ENCODE assay signal across 25 mouse cellular contexts in genomic region chr9:64475942-64476341, GRCm38 (mm10).
A peak's percentile ranks its signal among the peaks of the same experiment; 100 is the strongest.
DNase-seq lines count a peak whose midpoint lies in the region; ATAC-seq and TF ChIP-seq lines count a peak whose summit lies in the region.
"Had no signal": no experiment of that assay in that cellular context is flagged by ENCODE, and none has a peak within 500 bp of the region (broad histone marks: within the 10 kb centered on the region; RNA-seq: fewer than 3 reads in every experiment).

No protein-coding gene starts in this region.

- no peak overlapping the region for H3K27ac ChIP-seq in forebrain, embryonic 14.5 days (ENCODE audit: low read depth, low read length)
- no peak overlapping the region for H3K27ac ChIP-seq in forebrain, embryonic 10.5 days
- H3K27ac ChIP-seq in midbrain, embryonic 13.5 days, result peak overlapping the region; percentile 11; the same call in 1 of the 2 replicates
- no peak overlapping the region for H3K27ac ChIP-seq in midbrain, embryonic 10.5 days (replicated peaks)
- no peak overlapping the region for H3K27ac ChIP-seq in midbrain, embryonic 15.5 days
- H3K27ac ChIP-seq: embryonic facial prominence, embryonic 13.5 days; heart, embryonic 13.5 days; left cerebral cortex, adult 2 months; limb, embryonic 13.5 days; lung, embryonic 15.5 days; midbrain, embryonic 12.5 days had no signal

- DNase-seq in forebrain, embryonic 14.5 days (ENCODE audit: low spot score), result peak; percentile 48
- no peak for DNase-seq in forebrain, embryonic 10.5 days (ENCODE audit: extremely low spot score, low spot score)
- DNase-seq in midbrain, embryonic 10.5 days (ENCODE audit: low spot score), result no peak
- peak; percentile 79 for DNase-seq in brain, embryonic 14.5 days (ENCODE audit: low read depth)
- DNase-seq in embryo, embryonic 11 days, result no peak
- DNase-seq: adrenal gland, postnatal 10 days; cerebellum, adult 11-12 months; cerebellum, adult 9-11 months; gastrocnemius, postnatal 10 days; heart, postnatal 10 days; kidney, adult 11 months; kidney, postnatal 14 days; thymus, adult 2 months; thymus, postnatal 36 days had no signal

- TF ChIP-seq CTCF in brain, embryonic 14.5 days (IDR thresholded peaks at IDR 0.05; ENCODE audit: borderline replicate concordance, extremely low read depth, insufficient read depth, insufficient read length), result no peak

- H3K4me2 ChIP-seq in forebrain, embryonic 14.5 days (ENCODE audit: low read length), result no peak overlapping the region
- H3K4me2 ChIP-seq in midbrain, embryonic 13.5 days (replicated peaks), result no peak overlapping the region
- no peak overlapping the region for H3K4me2 ChIP-seq in midbrain, embryonic 15.5 days
- H3K4me2 ChIP-seq: embryonic facial prominence, embryonic 13.5 days; heart, embryonic 13.5 days; limb, embryonic 13.5 days; liver, embryonic 11.5 days; lung, embryonic 15.5 days; midbrain, embryonic 12.5 days had no signal

- H3K27me3 ChIP-seq in forebrain, embryonic 14.5 days (replicated peaks; ENCODE audit: control insufficient read depth, insufficient read depth, low read length), result peaks cover 3% of the 10 kb centered on the region
- peaks cover 72% of the 10 kb centered on the region for H3K27me3 ChIP-seq in forebrain, embryonic 10.5 days (ENCODE audit: poor library complexity, severe bottlenecking)
- H3K27me3 ChIP-seq in midbrain, embryonic 13.5 days, result no peaks in the 10 kb centered on the region
- H3K27me3 ChIP-seq in midbrain, embryonic 10.5 days (ENCODE audit: low read depth, poor library complexity, severe bottlenecking), result peaks cover 22% of the 10 kb centered on the region
- H3K27me3 ChIP-seq in midbrain, embryonic 15.5 days (replicated peaks), result no peaks in the 10 kb centered on the region
- H3K27me3 ChIP-seq: embryonic facial prominence, embryonic 13.5 days; lung, embryonic 15.5 days had no signal

- H3K36me3 ChIP-seq in forebrain, embryonic 14.5 days (ENCODE audit: control insufficient read depth, insufficient read depth, low read length), result no peaks in the 10 kb centered on the region
- H3K36me3 ChIP-seq in forebrain, embryonic 10.5 days (replicated peaks), result no peaks in the 10 kb centered on the region
- no peaks in the 10 kb centered on the region for H3K36me3 ChIP-seq in midbrain, embryonic 13.5 days
- H3K36me3 ChIP-seq in midbrain, embryonic 10.5 days, result no peaks in the 10 kb centered on the region
- no peaks in the 10 kb centered on the region for H3K36me3 ChIP-seq in midbrain, embryonic 15.5 days (replicated peaks)
- H3K36me3 ChIP-seq: embryonic facial prominence, embryonic 13.5 days; G1E; heart, embryonic 13.5 days; limb, embryonic 13.5 days; lung, embryonic 15.5 days; midbrain, embryonic 12.5 days had no signal

- peaks cover 28% of the 10 kb centered on the region for H3K4me1 ChIP-seq in forebrain, embryonic 14.5 days (ENCODE audit: control insufficient read depth, insufficient read depth, low read length)
- peaks cover 56% of the 10 kb centered on the region for H3K4me1 ChIP-seq in forebrain, embryonic 10.5 days
- H3K4me1 ChIP-seq in midbrain, embryonic 13.5 days (replicated peaks), result peaks cover 21% of the 10 kb centered on the region
- H3K4me1 ChIP-seq in midbrain, embryonic 10.5 days, result peaks cover 17% of the 10 kb centered on the region
- peaks cover 21% of the 10 kb centered on the region for H3K4me1 ChIP-seq in midbrain, embryonic 15.5 days
- H3K4me1 ChIP-seq: lung, embryonic 15.5 days had no signal

- peak; percentile 58; the same call in 1 of the 2 replicates for ATAC-seq in forebrain, embryonic 14.5 days
- ATAC-seq in midbrain, embryonic 13.5 days, result peak; percentile 70
- ATAC-seq in midbrain, embryonic 15.5 days (replicated peaks), result peak; percentile 66

- H3K4me3 ChIP-seq in forebrain, embryonic 14.5 days (ENCODE audit: low read depth, low read length), result no peak overlapping the region
- no peak overlapping the region for H3K4me3 ChIP-seq in forebrain, embryonic 10.5 days
- H3K4me3 ChIP-seq in midbrain, embryonic 13.5 days (replicated peaks), result no peak overlapping the region
- no peak overlapping the region for H3K4me3 ChIP-seq in midbrain, embryonic 10.5 days
- H3K4me3 ChIP-seq in midbrain, embryonic 15.5 days, result no peak overlapping the region
- H3K4me3 ChIP-seq: embryonic facial prominence, embryonic 13.5 days; heart, embryonic 13.5 days; left cerebral cortex, adult 2 months; limb, embryonic 13.5 days; lung, embryonic 15.5 days; midbrain, embryonic 12.5 days; myocyte had no signal

- 2% methylated on average over 2 of the region's 2 CpGs for WGBS in forebrain, embryonic 14.5 days
- 17% methylated on average over 2 of the region's 2 CpGs for WGBS in forebrain, embryonic 10.5 days
- WGBS in midbrain, embryonic 13.5 days, result 29% methylated on average over 2 of the region's 2 CpGs
- 21% methylated on average over 2 of the region's 2 CpGs for WGBS in midbrain, embryonic 10.5 days
- 23% methylated on average over 2 of the region's 2 CpGs for WGBS in midbrain, embryonic 15.5 days

- H3K9ac ChIP-seq in forebrain, embryonic 14.5 days (ENCODE audit: low read length), result no peak overlapping the region
- no peak overlapping the region for H3K9ac ChIP-seq in midbrain, embryonic 13.5 days (replicated peaks)
- no peak overlapping the region for H3K9ac ChIP-seq in midbrain, embryonic 15.5 days
- H3K9ac ChIP-seq: embryonic facial prominence, embryonic 13.5 days; heart, embryonic 13.5 days; limb, embryonic 13.5 days; lung, embryonic 15.5 days; midbrain, embryonic 12.5 days had no signal

- H3K9me3 ChIP-seq in forebrain, embryonic 14.5 days (replicated peaks; ENCODE audit: control insufficient read depth, low read length), result no peaks in the 10 kb centered on the region
- no peaks in the 10 kb centered on the region for H3K9me3 ChIP-seq in forebrain, embryonic 10.5 days
- H3K9me3 ChIP-seq in midbrain, embryonic 13.5 days, result no peaks in the 10 kb centered on the region
- no peaks in the 10 kb centered on the region for H3K9me3 ChIP-seq in midbrain, embryonic 10.5 days (replicated peaks)
- H3K9me3 ChIP-seq in midbrain, embryonic 15.5 days, result no peaks in the 10 kb centered on the region
- H3K9me3 ChIP-seq: embryonic facial prominence, embryonic 13.5 days; G1E; heart, embryonic 13.5 days; limb, embryonic 13.5 days; lung, embryonic 15.5 days; midbrain, embryonic 12.5 days had no signal

- no peak for TF ChIP-seq POLR2A in brain, embryonic 14.5 days (IDR thresholded peaks at IDR 0.05; ENCODE audit: borderline replicate concordance, extremely low read depth, insufficient read depth, insufficient read length, poor library complexity, severe bottlenecking)

Comparison
In these comparisons a context has a peak if more than half of its experiments do, and no peak if none do; other contexts are left out.
1. DNase-seq: peak in forebrain, embryonic 14.5 days (single experiment) and brain, embryonic 14.5 days (single experiment); none in forebrain, embryonic 10.5 days (single experiment), midbrain, embryonic 10.5 days (single experiment) and embryo, embryonic 11 days (single experiment).
2. Peak in every context shown above with its lines, with median percentiles within 50 percentile points of each other: ATAC-seq.